Mouse (Mus musculus) kidney, embryonic 16.5 days (tissue): ENCODE data around the gene Ubr2. TPM values are rescaled to one million over a fixed set of nuclear protein-coding genes. Genes with fewer than 3 reads are reported as not detected.

Source experiments
- ATAC-seq: fragments of 200-750 bp; cut with Nextera tagmentation; 2 replicates; pipeline ENCODE4 v1.8.0; 2017; ENCODE audit warnings: moderate TSS enrichment; ENCODE audit not compliant: low FRiP score, low TSS enrichment
- H3K27ac ChIP-seq: fragments of 300-500 bp; sonication (generic); 2 replicates; pipeline ENCODE4 v1.5.1; 2014; ENCODE audit warnings: low read length
- H3K27me3 ChIP-seq: fragments of 300-500 bp; sonication (generic); 2 replicates; pipeline ENCODE4 v1.6.1; 2014; ENCODE audit warnings: low read length, control low read depth, mixed read lengths; ENCODE audit not compliant: insufficient read depth
- H3K36me3 ChIP-seq: fragments of 300-500 bp; sonication (generic); 2 replicates; pipeline ENCODE4 v1.6.1; 2014; ENCODE audit warnings: low read length, control low read depth, mixed read lengths; ENCODE audit not compliant: insufficient read depth
- H3K4me1 ChIP-seq: fragments of 300-500 bp; sonication (generic); 2 replicates; pipeline ENCODE4 v1.6.1; 2014; ENCODE audit warnings: low read length, control low read depth, mixed read lengths; ENCODE audit not compliant: insufficient read depth
- H3K4me2 ChIP-seq: fragments of 300-500 bp; sonication (generic); replicated peaks from 2 replicates; pipeline ENCODE4 v1.6.1; 2014; ENCODE audit warnings: low read depth, low read length
- H3K4me3 ChIP-seq: fragments of 300-500 bp; sonication (generic); 2 replicates; pipeline ENCODE4 v1.5.1; 2014; ENCODE audit warnings: mild to moderate bottlenecking, low read length
- H3K9ac ChIP-seq: fragments of 300-500 bp; sonication (generic); replicated peaks from 2 replicates; pipeline ENCODE4 v1.6.1; 2014; ENCODE audit warnings: low read length
- H3K9me3 ChIP-seq: fragments of 300-500 bp; sonication (generic); 2 replicates; pipeline ENCODE4 v1.6.1; 2016; ENCODE audit warnings: low read length, control low read depth
- WGBS: fragments of 180-500 bp; shearing (Covaris S2); extraction: QIAGEN DNeasy Blood & Tissue Kit; methylation state at CpG from one replicate; pipeline ENCODE4 v1.1.7; 2014; 5-methylcytosine and 5-hydroxymethylcytosine counted together
- polyA plus RNA-seq: library from polyadenylated mRNA; unstranded; fragments of >200 nt; fragmentation: Nextera tagmentation; extraction: Ambion mirVana; gene quantifications from 2 replicates; pipeline ENCODE4 v1.2.1, GENCODE M21; 2015

Ubr2 gene
- polyA plus RNA-seq, 1 experiment from 2014 or later: 19.9 TPM

DNA sequence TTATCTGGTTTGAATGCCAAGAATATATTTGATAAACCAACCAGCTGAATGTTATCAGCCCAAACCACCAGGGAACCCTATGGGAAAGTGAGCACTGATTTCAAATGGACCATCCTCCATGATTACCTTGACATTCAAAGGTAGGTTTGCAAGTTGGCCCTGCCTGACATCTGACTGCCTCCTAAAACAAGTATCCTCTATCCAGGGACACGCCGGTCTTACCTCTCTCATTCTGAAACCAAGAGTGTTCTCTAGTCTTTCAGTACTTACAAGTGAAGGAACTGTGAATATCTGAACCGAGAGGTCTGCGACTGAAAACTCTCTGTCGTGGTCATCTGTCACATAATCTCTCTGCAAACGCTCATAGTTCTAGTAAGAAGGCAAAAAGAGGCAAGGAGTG is 30.3 kb downstream of the Ubr2 start:
- Histone ChIP-seq H3K27ac (no peak overlapping the region), H3K9ac (no peak overlapping the region), H3K4me1 (no peaks in the 10 kb centered on the region), H3K9me3 (peaks cover 11% of the 10 kb centered on the region), H3K27me3 (no peaks in the 10 kb centered on the region), H3K4me2 (no peak overlapping the region), H3K4me3 (no peak overlapping the region), H3K36me3 (peaks cover 75% of the 10 kb centered on the region)
- ATAC-seq: no peak
- 92% methylated on average over 6 of the region's 6 CpGs for WGBS

DNA sequence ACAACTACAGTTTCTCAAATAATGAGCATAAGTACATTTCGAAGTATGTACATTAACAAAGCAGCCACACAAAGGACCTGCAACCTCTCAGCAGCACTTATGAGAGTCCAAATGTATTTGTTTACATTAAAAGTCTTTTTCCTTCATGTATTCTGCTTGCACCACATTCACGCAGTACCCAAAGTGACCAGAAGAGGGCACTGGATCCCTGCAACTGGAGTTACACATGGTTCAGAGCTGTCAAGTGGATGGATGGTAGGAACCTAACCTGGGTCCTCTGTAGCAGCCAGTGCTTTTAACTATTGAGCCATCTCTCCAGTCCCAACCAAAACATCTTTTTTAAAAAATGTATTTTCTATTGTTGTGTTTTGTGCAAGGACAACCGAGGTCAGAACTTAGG is 35.2 kb downstream of the Ubr2 start:
- WGBS: 66% methylated on average over 3 of the region's 3 CpGs
- Histone ChIP-seq H3K4me3 (no peak overlapping the region), H3K9me3 (peaks cover 11% of the 10 kb centered on the region), H3K4me1 (no peaks in the 10 kb centered on the region), H3K4me2 (no peak overlapping the region), H3K27ac (no peak overlapping the region), H3K27me3 (no peaks in the 10 kb centered on the region), H3K9ac (no peak overlapping the region), H3K36me3 (peaks cover 88% of the 10 kb centered on the region)
- no peak for ATAC-seq

GRCm38 (mm10) chr17:46972603-46973002 is 37.8 kb downstream of the Ubr2 start:
- Histone ChIP-seq H3K27ac (no peak overlapping the region), H3K4me2 (no peak overlapping the region), H3K36me3 (peaks cover 87% of the 10 kb centered on the region), H3K4me3 (no peak overlapping the region), H3K9me3 (peaks cover 11% of the 10 kb centered on the region), H3K9ac (no peak overlapping the region), H3K4me1 (no peaks in the 10 kb centered on the region), H3K27me3 (no peaks in the 10 kb centered on the region)
- WGBS: 97% methylated on average over 7 of the region's 7 CpGs
- no peak for ATAC-seq

- Histone ChIP-seq H3K4me3 (no peak overlapping the region), H3K9me3 (no peaks in the 10 kb centered on the region), H3K27me3 (no peaks in the 10 kb centered on the region), H3K9ac (no peak overlapping the region), H3K4me2 (no peak overlapping the region), H3K4me1 (no peaks in the 10 kb centered on the region), H3K27ac (no peak overlapping the region), H3K36me3 (peaks cover 93% of the 10 kb centered on the region)
- WGBS: 80% methylated on average over 14 of the region's 14 CpGs
- ATAC-seq: no peak
Observed at GRCm38 (mm10) chr17:46966892-46967291, 43.5 kb downstream of the Ubr2 start.

DNA sequence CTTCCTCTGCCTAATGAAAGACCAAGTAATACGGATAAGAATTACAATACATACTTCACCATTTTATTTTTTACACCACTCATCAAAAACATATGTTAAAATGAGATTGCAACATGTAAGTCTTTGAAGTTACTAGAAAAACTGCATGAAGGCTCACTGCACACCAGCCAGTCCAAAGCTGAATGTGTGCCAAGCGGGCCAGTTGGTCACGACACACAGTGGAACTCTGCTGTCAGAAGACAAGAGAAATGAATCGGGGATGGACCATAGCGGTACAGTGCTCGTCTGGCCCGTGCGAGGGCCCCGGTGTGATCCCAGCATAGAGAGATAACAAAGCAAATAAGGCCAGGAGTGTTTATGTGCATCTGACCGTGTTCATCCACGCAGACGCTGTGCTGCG is 47.2 kb downstream of the Ubr2 start:
- Histone ChIP-seq H3K4me2 (no peak overlapping the region), H3K36me3 (peaks cover 93% of the 10 kb centered on the region), H3K27me3 (no peaks in the 10 kb centered on the region), H3K9me3 (no peaks in the 10 kb centered on the region), H3K4me3 (no peak overlapping the region), H3K27ac (no peak overlapping the region), H3K9ac (no peak overlapping the region), H3K4me1 (no peaks in the 10 kb centered on the region)
- WGBS: 90% methylated on average over 13 of the region's 13 CpGs
- no peak for ATAC-seq

DNA sequence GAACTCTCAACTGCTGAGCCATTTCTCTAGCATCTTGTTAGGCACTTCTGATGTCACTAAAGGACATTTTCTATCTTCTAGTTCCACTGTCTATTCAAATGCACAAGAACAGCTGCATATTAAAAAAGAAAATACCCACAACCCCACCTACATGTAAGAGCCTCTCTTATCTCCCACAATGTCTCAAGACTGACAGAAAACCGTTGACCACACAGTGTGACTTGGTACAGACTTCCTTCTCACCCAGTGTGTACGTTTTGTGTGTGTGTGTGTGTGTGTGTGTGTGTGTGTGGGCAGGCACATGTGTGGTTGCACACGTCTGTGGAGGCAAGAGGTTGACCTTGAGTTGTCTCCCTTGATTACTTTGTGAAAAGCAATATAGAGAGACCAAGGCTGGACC is 48.2 kb downstream of the Ubr2 start:
- Histone ChIP-seq H3K4me1 (no peaks in the 10 kb centered on the region), H3K9ac (no peak overlapping the region), H3K4me2 (no peak overlapping the region), H3K27ac (no peak overlapping the region), H3K4me3 (no peak overlapping the region), H3K9me3 (no peaks in the 10 kb centered on the region), H3K27me3 (no peaks in the 10 kb centered on the region), H3K36me3 (peaks cover 93% of the 10 kb centered on the region)
- no peak for ATAC-seq
- 77% methylated on average over 3 of the region's 3 CpGs for WGBS

GRCm38 (mm10) chr17:46960216-46960615 is 50.1 kb downstream of the Ubr2 start:
- Histone ChIP-seq H3K27me3 (no peaks in the 10 kb centered on the region), H3K4me1 (no peaks in the 10 kb centered on the region), H3K36me3 (peaks cover 92% of the 10 kb centered on the region), H3K4me3 (no peak overlapping the region), H3K27ac (no peak overlapping the region), H3K4me2 (no peak overlapping the region), H3K9ac (no peak overlapping the region), H3K9me3 (no peaks in the 10 kb centered on the region)
- 91% methylated on average over 10 of the region's 10 CpGs for WGBS
- no peak for ATAC-seq

DNA sequence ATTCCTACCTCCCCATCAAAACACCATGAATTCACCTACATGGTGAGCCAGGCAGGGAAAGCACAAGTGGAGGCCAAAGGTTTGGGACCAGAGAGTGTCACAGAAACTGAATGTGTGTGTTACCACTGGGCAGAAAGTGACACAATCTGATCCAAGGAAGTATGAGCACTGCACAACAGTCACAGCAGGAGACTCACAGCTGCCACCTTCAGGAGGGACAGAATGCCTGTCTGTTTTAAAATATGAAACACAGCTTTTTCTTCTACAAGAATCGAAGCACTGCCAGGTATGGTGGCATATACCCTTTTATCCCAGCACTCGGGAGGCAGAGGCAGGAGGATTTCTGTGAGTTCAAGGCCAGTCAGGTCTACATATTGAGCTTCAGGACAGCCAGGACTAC is 52.3 kb downstream of the Ubr2 start:
- Histone ChIP-seq H3K27ac (no peak overlapping the region), H3K27me3 (no peaks in the 10 kb centered on the region), H3K9me3 (no peaks in the 10 kb centered on the region), H3K36me3 (peaks cover 88% of the 10 kb centered on the region), H3K4me1 (no peaks in the 10 kb centered on the region), H3K4me3 (no peak overlapping the region), H3K4me2 (no peak overlapping the region), H3K9ac (no peak overlapping the region)
- 90% methylated on average over 2 of the region's 2 CpGs for WGBS
- ATAC-seq: no peak

GRCm38 (mm10) chr17:46946276-46946675 is 64.1 kb downstream of the Ubr2 start:
- peaks cover 74% of the 10 kb centered on the region for H3K36me3 ChIP-seq
- 95% methylated on average over 9 of the region's 9 CpGs for WGBS
- no peaks in the 10 kb centered on the region for H3K27me3 ChIP-seq
- no peak overlapping the region for H3K4me3 ChIP-seq
- H3K9ac ChIP-seq: no peak overlapping the region
- H3K27ac ChIP-seq: no peak overlapping the region
- ATAC-seq: no peak
- no peak overlapping the region for H3K4me2 ChIP-seq
- no peaks in the 10 kb centered on the region for H3K4me1 ChIP-seq
- H3K9me3 ChIP-seq: no peaks in the 10 kb centered on the region

GRCm38 (mm10) chr17:46942421-46942820 is 67.9 kb downstream of the Ubr2 start:
- H3K4me2 ChIP-seq: no peak overlapping the region
- H3K9me3 ChIP-seq: no peaks in the 10 kb centered on the region
- no peak overlapping the region for H3K4me3 ChIP-seq
- no peak overlapping the region for H3K27ac ChIP-seq
- no peaks in the 10 kb centered on the region for H3K4me1 ChIP-seq
- H3K27me3 ChIP-seq: no peaks in the 10 kb centered on the region
- H3K36me3 ChIP-seq: peaks cover 90% of the 10 kb centered on the region
- WGBS: 98% methylated on average over 9 of the region's 9 CpGs
- ATAC-seq: no peak
- H3K9ac ChIP-seq: no peak overlapping the region

DNA sequence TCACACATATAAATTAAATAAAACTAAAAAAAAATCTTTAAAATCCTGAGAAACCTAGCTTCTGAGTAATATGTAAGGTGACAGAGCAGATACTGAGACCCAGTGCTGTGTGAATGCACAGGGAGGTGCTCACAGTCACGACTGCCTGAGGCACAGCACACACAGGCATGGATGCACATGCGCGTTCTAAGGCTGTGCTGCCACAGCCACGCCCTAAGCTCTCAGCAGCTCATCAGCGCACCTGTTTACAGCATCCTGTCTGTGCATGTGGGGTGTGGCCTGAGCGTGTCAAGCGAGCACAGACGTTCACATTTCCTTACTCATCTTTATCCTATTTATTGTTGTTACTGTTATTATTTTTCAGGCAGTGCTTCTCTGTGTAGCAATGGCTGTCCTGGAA is 69.9 kb downstream of the Ubr2 start:
- no peak overlapping the region for H3K4me2 ChIP-seq
- no peaks in the 10 kb centered on the region for H3K4me1 ChIP-seq
- H3K4me3 ChIP-seq: no peak overlapping the region
- no peak overlapping the region for H3K27ac ChIP-seq
- WGBS: 91% methylated on average over 8 of the region's 8 CpGs
- ATAC-seq: no peak
- H3K36me3 ChIP-seq: peaks cover 92% of the 10 kb centered on the region
- H3K9me3 ChIP-seq: no peaks in the 10 kb centered on the region
- no peaks in the 10 kb centered on the region for H3K27me3 ChIP-seq
- no peak overlapping the region for H3K9ac ChIP-seq
